Mouse (Mus musculus) inflammation-experienced regulatory T-cells, adult 6 months (primary cell): ENCODE data around the gene Klhdc1. TPM values are rescaled to one million over a fixed set of nuclear protein-coding genes. Genes with fewer than 3 reads are reported as not detected.

Experiments
- ATAC-seq: one replicate; pipeline ENCODE4 v1.8.0; 2017
- polyA plus RNA-seq, 3 experiments: library from polyadenylated mRNA; unstranded; fragments of 100-300 nt; shearing (Covaris generic); gene quantifications; one replicate each; pipeline ENCODE4 v1.2.1; 2017

The Klhdc1 gene
- polyA plus RNA-seq, 3 experiments from 2014 or later: 15.4 to 41.1 (median 25.4) TPM

DNA sequence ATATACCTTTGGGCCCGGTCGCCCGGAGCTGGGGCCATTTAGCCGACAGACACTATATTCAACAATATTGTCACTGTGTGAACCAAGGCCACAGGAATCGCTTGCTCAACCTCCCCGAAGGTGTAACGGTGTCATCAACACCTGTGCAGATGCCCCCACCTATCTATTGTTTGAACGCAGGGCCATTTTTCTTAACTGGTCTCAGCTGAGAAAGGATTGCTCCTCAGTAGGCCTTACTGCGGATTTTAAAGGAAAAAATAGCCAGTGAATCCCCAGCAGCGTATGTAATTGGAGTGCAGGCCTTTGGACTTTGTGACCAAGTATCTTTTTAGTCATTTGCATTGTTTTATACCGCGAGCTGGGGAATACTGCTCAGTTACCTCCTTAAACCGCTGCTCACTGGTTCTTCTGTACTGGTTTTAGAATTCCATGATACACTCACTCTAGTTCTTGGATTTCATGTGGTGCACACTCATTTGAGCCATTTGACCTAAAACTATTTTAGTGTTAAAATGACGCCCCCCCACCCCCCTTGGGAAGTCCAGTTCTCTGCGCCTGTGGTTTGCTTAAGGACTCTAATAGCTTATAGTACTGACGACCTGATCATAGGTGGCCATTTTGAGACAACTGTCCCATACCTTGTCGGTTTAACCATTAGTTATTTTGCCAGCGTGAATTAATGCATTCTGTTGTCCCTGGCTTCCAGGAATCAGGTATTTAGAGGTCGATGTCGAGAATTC lies 56.6 kb downstream of the Klhdc1 start:
- ATAC-seq: no peak

DNA sequence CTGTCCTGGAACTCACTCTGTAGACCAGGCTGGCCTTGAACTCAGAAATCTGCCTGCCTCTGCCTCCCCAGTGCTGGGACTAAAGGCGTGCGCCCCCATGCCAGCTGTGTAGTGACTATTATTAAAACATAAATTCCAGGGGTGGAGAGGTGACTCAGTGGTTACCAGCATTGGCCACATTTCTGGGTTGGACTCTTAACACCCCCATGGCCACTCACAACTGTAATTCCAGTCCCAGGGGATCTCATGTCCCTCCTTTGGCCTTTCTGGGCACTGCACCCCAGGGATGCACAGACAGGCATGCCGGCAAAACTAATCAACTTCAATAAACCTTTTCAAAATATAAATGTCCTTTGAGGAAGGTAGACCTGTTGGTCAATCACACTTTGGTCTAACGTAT lies 57.3 kb downstream of the Klhdc1 start:
- no peak for ATAC-seq

DNA sequence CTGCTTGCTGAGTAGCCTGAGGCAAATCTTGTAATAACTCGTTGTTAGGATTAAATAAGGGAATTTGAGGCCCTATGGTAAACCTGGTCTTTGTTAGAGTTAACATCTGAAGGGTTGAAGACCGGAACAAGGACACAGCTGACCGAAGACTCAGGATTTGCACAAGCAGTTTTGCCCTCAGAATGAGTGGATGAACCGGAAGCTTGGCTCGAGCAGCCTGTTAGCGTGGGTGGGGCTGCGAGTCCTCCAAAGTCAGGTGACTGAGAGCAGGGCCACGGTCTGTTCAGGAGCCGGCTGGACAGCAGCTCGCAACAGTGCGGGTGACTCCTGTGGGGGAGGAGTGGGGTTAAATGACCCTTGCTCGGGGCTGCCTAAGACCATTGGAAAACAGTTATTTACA lies 58.3 kb downstream of the Klhdc1 start:
- ATAC-seq: no peak

DNA sequence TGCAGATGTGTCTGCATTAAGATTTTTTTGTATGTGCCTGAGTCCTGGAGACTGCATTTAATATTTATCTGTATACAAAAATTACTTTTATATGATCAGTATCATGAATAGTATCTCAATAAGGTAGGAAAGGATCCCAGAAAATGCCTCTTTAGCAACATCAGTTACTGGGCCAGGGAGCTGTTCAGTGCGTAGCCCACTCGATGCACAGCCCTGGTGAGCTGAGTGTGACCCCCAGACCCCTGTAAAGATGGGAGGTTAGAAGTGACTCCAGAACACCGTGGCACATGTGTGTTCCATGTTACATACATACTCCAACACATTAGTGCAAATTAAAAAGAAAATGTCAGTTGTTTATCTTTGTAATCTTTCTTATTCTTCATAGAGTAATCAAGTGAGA lies 58.9 kb downstream of the Klhdc1 start:
- ATAC-seq: no peak

DNA sequence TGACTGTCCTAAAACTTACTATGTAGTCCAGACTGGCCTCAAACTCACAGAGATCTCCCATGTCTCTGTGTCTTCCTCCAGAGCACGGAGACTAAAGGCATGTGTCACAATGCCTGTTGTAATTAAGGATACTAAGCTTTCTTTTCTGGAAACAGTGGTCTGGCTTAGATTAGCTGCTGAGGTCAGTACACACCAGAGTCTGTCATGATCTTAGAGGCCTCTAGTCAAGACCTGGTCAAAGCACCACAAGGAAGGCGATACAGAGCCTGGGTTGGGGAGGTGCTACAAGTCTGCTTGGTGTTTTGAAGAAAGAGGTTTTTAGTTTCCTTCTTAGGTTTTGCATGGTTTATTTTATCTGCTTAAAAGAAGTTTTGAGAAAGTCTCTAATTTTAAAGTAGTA lies 59.4 kb downstream of the Klhdc1 start:
- no peak for ATAC-seq

DNA sequence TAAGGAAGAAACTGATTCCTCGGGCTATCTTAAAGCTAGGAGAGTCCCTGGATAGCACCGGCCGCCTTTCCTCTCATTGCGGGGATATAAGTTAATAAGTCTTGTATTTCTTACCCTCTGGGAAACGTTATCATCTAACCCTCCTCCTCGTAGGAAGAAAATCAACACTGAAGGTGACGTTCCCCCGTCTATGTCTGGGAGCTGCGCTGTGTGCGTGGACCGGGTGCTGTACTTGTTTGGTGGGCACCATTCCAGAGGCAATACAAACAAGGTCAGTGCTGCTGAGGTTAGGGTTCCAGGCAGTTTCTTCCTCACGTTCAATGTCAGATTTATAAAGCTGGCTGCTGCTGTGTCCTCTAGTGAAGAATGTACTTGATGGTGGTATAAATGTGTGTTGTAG lies 61.2 kb downstream of the Klhdc1 start:
- ATAC-seq: no peak

DNA sequence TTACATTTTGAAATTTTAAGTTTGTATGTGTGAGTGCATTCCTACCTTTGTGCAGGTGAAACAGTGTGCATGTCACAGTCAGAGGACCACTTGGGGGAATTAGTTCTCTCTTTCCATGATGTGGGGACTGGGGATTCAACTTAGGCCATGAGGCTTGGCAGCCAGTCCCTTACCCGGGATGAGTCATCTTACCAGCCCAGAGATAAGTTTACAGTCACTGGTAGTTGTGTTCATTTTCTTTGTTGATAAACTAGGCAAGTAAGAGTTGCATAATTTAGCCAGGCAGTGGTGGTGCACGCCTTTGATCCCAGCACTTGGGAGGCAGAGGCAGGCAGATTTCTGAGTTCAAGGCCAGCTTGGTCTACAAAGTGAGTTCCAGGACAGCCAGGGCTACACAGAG lies 63.1 kb downstream of the Klhdc1 start:
- ATAC-seq: no peak

DNA sequence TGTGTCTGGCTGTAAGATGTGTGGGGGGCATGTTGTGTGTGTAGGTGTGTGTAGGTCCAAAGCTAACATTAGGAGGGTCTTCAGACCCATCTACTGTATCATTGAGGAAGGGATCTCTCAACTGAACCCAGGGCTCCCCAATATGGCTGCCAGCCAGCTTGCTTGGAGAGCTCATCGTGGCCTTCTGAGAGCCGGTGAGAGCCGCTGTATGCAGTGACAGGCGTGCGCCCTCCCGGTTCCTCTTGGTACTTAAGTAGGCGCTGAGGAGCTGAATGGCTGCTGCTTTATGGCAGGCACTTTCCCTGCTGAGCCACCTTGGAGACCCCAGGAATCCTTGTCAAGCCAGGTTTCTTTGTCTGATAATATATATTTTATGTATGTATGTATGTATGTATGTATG lies 65.4 kb downstream of the Klhdc1 start:
- no peak for ATAC-seq

DNA sequence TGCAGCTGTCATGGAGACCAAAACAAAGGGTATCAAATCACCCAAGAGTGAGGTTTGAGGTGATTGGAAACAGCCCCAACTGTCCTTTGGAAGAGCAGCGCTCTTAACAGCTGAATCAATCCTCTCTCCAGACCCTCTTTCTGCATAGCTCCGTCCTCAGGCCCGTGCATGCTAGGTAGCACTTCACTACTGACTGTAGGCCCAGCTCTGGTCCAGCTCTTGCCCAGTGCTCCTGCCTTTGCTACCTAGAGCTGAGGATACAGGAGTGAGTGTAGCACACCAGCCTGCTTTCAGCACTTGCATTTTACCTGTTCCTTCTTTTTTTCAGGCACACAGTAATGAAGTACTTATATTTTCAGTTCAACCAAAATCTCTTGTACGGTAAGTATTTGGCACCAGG lies 68.7 kb downstream of the Klhdc1 start:
- ATAC-seq: no peak

DNA sequence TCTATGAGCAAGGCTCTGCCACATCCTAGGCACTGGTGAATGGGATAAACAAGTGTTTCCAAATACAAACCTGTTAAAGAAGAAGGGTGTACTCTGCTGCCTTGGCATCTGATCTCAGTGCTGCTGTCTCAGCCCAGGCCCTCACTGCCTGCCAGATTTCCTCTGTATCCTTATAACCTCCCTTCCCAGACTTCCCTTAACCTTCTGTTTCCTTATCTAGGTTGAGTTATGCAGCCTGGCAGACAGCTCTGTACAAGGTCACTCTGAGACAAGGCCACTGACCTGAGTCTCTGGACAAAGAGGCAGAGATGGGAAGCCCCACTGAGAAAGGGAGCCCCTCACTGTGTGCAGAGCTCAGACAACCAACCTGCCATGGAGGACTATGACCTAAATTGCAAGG lies 77.5 kb downstream of the Klhdc1 start:
- ATAC-seq: no peak

DNA sequence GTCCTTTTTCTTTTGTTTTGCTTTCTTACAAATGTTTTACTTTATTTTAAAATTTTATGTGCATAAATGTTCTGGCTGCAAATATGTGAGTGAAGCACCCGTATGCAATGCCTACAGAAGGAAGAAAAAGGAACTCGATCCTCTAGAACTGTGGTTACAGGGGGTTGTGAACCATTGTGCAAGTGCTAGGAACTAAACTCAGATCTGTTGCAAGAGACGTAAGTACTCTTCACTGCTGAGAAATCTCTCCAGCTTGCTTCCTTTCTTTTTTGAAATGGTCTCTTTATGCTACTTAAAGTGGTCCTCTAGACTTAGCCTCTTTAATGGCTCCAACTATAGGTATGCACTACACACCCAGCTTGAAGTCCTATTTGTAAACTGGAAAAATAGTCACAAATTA lies 90.2 kb downstream of the Klhdc1 start:
- ATAC-seq: no peak

DNA sequence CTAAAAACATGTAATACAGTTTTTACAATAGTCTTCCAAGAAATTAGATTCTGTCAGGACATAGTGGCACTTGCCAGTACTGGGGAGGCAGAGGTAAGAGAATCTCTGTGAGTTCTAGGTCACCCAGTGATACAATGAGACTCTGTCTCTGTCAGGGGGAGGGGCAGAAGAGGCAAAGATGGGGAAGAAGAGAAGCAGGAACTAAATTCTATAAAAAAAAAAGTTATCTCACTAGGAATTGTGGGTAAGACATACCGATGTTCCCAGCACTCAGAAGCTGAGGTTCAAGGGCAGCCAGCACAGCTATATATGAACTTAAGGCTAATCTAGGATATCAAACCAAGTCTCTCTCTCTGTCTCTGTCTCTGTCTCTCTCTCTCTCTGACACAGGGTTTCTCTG lies 91.2 kb downstream of the Klhdc1 start:
- no peak for ATAC-seq

DNA sequence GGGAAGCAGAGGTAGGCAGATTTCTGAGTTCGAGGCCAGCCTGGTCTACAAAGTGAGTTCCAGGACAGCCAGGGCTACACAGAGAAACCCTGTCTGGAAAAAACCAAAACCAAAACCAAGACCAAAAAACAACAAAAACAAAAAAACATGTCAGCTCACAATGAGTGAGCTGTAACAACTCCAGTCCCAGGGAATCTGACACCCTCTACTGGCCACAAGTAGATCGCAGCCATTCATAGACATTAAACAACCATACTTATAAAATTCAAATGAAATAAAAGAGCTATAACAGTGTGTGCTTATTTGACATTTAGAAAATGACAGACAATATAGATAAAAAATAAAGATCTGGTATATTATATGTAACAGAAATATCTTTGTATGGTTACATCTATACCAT lies 92.6 kb downstream of the Klhdc1 start:
- peak; percentile 80 for ATAC-seq

Other genes starting within 250 kb of the Klhdc1 start
- gene Rps29, start 82.0 kb upstream of the Klhdc1 start, polyA plus RNA-seq: 1,000 to 10,000 TPM; 2,056 to 4,231 (median 2,807) TPM
- gene Lrr1, start 72.4 kb upstream of the Klhdc1 start, polyA plus RNA-seq: 1 to 10 TPM in 2 of 3 experiments, not detected in 1; 1.5 to 8.2 TPM
- 100 to 1,000 TPM; 533 to 565 (median 537) TPM for gene Rpl36al, start 57.1 kb upstream of the Klhdc1 start, polyA plus RNA-seq
- gene Mgat2, start 57.0 kb upstream of the Klhdc1 start, polyA plus RNA-seq: 10 to 100 TPM; 17.8 to 27.9 (median 21.1) TPM
- gene Gm49383, start 44.1 kb upstream of the Klhdc1 start, polyA plus RNA-seq: 10 to 100 TPM in 1 of 3 experiments, 1 to 10 TPM in 2; 6.9 to 16.1 (median 8.8) TPM
- gene Dnaaf2, start 42.7 kb upstream of the Klhdc1 start, polyA plus RNA-seq: 1 to 10 TPM; 4.7 to 5.4 (median 4.7) TPM
- gene Gm49384, start 36.9 kb upstream of the Klhdc1 start, polyA plus RNA-seq: 10 to 100 TPM in 1 of 3 experiments, 1 to 10 TPM in 2; 7.9 to 15.2 (median 9.6) TPM
- 10 to 100 TPM in 1 of 3 experiments, 1 to 10 TPM in 2; 5.1 to 22.6 (median 7.6) TPM for gene Pole2, start 13.0 kb upstream of the Klhdc1 start, polyA plus RNA-seq
- gene Klhdc2, start 55.5 kb downstream of the Klhdc1 start, polyA plus RNA-seq: 10 to 100 TPM; 12.0 to 16.0 (median 14.3) TPM
- 100 to 1,000 TPM; 135 to 198 (median 180) TPM for gene Nemf, start 116.0 kb downstream of the Klhdc1 start, polyA plus RNA-seq
- gene Arf6, start 131.0 kb downstream of the Klhdc1 start, polyA plus RNA-seq: 10 to 100 TPM; 40.5 to 93.3 (median 88.9) TPM
- not detected for gene Gm9887, start 131.3 kb downstream of the Klhdc1 start, polyA plus RNA-seq